Mouse (Mus musculus) common myeloid progenitor, adult 5-6 weeks (primary cell): ENCODE measurements around the gene Alk. TPM values are rescaled to one million over a fixed set of nuclear protein-coding genes. Genes with fewer than 3 reads are reported as not detected.

ENCODE experiments used
- ATAC-seq: replicated peaks from 2 replicates; pipeline ENCODE4 v1.8.0; 2016; ENCODE audit warnings: low read depth, mild to moderate bottlenecking, moderate TSS enrichment, inconsistent platforms; ENCODE audit not compliant: poor library complexity, severe bottlenecking
- total RNA-seq: library from RNA; stranded (forward); fragments of 200-1000, 187-1606 nt; gene quantifications from 2 replicates; pipeline ENCODE4 v1.2.3, GENCODE M21; 2017

Gene Alk
- total RNA-seq, 1 experiment from 2014 or later: not detected

GRCm38 (mm10) chr17:72173778-72174177 is 430.6 kb downstream of the Alk start:
- ATAC-seq: no peak

- no peak for ATAC-seq
Observed at GRCm38 (mm10) chr17:72168152-72168551, 436.3 kb downstream of the Alk start.

- peak; percentile 41 for ATAC-seq
Observed at GRCm38 (mm10) chr17:72158857-72159385, 445.5 kb downstream of the Alk start.

- peak; percentile 68 for ATAC-seq
Observed at GRCm38 (mm10) chr17:72157830-72158629, 446.4 kb downstream of the Alk start.

- ATAC-seq: no peak; the same call in 1 of the 2 replicates
Observed at GRCm38 (mm10) chr17:72153038-72153437, 451.4 kb downstream of the Alk start.

GRCm38 (mm10) chr17:72144946-72145598 is 459.4 kb downstream of the Alk start:
- ATAC-seq: peak; percentile 42; the same call in 1 of the 2 replicates

GRCm38 (mm10) chr17:72144461-72144860 is 460.0 kb downstream of the Alk start:
- 0 out of 2 replicates have a peak, but pooled peaks have one; percentile 11 for ATAC-seq

GRCm38 (mm10) chr17:72132140-72132911 is 472.1 kb downstream of the Alk start:
- no peak for ATAC-seq

GRCm38 (mm10) chr17:72121660-72122059 is 482.8 kb downstream of the Alk start:
- ATAC-seq: no peak

- ATAC-seq: no peak
Observed at GRCm38 (mm10) chr17:72120278-72120677, 484.1 kb downstream of the Alk start.

- ATAC-seq: no peak
Observed at GRCm38 (mm10) chr17:72118376-72118775, 486.1 kb downstream of the Alk start.

- ATAC-seq: no peak
Observed at GRCm38 (mm10) chr17:72115271-72115944, 489.0 kb downstream of the Alk start.

GRCm38 (mm10) chr17:72112004-72112403 is 492.4 kb downstream of the Alk start:
- no peak for ATAC-seq

DNA sequence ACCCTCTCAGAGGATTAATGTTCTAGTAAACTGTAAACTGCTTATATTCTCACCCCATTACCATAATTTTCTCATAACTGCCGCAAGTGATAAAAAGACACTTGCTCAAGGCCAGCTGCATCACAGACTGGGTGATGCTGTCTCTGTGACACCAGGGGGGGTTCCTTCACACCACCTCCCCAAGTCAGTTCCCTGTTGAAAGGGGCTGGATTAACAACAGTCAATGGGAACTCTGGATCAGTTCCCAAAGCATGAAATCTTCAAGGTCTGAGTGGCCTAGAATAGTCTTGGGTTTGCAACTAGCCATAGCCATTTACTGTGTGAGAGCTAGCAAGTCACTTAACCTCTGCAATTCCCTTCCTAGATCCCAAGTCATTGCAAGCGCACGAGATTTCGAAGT is 492.9 kb downstream of the Alk start:
- ATAC-seq: no peak

DNA sequence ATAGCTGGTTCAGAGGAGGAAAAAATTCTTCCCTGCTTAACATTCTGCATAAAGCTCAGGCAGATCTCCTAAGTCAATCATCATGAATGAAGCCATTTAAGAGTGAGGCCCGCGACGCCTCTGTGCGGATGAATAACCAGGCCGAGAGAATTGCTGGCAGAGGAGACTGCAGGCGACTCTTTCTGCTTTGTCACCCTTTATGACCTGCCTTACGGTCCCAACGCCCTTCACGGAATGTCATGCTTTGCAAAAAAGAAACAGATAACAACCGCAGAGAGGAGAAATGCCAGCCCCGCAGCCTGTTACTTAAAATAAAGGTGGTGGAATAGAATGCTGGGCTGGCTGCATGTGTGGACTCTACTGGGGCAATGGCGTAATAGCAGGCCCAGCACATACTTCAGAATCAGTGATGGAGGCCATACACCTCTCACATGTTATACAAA is 517.1 kb downstream of the Alk start:
- ATAC-seq: no peak

- ATAC-seq: no peak
Observed at GRCm38 (mm10) chr17:72081396-72081795, 523.0 kb downstream of the Alk start.

DNA sequence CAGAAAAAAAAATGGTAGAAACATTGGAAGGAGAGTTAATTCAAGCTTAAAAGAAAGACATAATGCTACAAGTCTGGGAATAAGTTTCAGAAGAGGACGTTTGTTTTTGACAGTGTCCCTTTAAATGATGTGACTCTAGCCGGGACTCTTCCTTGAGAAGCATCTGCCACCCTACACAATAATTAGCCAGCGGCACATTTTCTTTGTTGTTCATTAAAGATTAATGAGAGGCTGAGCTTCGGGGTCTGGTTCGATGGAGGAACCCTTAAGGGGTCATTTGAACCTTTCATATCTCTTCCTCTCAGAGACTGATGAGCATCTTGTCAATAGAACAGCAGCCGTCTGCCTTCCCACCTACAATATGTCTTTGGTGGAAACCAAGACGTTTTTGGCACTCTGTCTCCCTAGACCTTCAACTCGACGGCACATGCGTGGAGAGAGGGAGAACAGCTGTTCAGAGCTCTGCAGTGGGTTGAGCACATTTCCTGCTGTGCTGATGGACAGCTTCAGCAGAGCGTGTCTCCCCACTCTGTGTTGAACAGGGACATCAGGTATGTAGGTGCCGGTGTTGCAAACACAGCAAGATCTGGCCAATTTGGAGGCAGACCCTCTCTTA is 528.0 kb downstream of the Alk start:
- no peak for ATAC-seq

GRCm38 (mm10) chr17:72071871-72072270 is 532.6 kb downstream of the Alk start:
- peak; percentile 42 for ATAC-seq

- no peak for ATAC-seq
Observed at GRCm38 (mm10) chr17:72068176-72068575, 536.3 kb downstream of the Alk start.
